Mouse (Mus musculus) urinary bladder, postnatal 10 days (tissue): ENCODE measurements around the gene Olfr959.

ENCODE experiments used
- DNase-seq: peaks from one replicate; pipeline ENCODE4 v3.0.0; 2022; ENCODE audit warnings: low spot score

Olfr959 gene

DNA sequence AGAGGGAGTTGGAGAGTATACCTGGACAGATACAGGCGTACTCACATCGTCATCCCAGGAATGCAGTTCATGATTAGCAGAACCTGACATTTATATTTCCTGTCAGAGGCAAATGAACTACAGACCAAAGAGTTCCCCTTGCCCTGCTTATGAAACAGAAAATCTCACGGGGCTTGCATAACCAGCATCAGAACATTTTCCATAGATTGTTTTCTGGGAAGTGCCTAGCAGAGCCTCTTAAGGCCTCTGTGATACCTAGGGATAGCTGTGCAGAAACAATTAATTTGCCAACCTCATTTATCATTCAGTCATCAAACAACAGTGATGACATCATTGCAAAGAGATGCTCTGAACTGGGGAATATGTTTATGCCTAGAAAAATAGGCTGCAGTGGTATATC, at the start of gene Olfr959:
Olfr959 (minus strand) TSS at position 101 of the 400 bp plus-strand sequence.
- DNase-seq, result no peak

DNA sequence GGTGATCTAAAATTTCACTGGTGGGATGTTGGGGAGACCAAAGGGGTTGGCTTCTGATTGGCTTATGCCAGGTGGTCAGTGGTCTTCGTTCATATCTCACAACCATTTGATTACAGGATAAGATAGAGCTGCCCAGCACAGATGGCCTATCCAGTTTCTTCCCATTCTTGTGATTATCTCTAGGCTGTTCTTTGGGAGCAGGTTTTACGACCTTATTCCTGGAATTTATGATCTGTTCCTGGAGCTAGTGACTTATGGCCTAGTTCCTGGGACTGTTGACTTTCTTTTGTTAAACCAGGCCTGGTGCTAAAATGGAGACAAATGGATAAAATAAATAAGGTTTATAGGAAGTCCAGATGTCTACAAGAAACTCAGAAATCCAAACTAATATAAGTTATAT, 49.3 kb upstream of the Olfr959 start:
- no peak for DNase-seq

DNA sequence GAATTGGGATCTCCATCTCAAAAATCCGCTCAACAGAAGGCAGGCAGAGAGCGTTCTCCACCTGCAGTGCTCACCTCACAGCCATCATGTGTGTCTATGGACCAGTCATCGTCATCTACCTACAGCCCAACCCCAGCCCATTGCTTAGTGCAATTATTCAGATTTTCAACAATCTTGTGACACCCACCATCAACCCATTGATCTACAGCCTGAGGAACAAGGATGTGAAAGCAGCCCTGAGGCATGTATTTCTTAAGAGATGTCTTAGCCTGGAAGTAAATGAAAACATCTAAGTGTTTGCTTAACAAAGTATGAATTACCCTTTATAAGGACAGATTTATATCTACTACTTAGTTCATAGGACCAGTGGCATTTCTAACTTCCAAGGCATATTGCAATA, 48.4 kb upstream of the Olfr959 start:
- DNase-seq, result no peak

DNA sequence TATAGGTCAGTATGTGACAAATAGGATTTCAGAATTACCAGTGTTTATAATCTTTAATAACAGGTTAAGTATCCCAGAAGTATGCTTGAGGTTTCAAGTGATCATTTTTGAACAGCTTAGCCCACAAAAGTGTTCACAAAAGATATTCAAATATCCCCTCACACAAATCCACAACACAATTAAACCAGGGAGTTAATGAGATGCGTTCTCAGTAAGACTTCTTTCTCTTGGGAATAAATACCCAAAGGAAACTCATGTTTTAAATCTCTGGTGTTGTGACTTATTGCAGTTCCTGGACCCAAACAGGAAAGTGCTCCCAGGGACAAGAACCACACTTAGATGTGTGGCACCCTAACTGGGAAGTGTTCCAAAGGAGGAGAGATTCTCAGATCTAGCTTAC, 45.7 kb upstream of the Olfr959 start, which contains the start of gene Olfr960:
Olfr960 (plus strand) TSS at position 301 of the 400 bp plus-strand sequence.
- DNase-seq, result no peak

DNA sequence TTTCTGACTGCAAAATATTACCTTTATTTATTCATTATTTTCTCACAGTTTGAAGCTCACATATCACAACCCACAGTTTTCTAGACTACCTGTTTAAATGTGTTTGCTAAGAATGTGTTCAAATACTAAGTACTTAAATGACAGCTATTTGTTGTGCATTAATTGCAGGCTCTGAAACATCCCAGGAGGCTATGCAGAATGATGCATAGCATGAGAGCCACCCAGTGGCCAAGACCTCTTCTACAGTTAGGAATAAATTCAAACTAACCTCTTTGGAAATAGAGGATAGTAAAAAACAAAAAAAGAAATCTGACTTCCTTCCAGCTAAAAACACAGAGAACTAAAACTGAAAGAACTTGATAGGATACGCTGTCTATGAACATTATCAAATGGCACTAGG, 36.6 kb upstream of the Olfr959 start:
- DNase-seq, result no peak

DNA sequence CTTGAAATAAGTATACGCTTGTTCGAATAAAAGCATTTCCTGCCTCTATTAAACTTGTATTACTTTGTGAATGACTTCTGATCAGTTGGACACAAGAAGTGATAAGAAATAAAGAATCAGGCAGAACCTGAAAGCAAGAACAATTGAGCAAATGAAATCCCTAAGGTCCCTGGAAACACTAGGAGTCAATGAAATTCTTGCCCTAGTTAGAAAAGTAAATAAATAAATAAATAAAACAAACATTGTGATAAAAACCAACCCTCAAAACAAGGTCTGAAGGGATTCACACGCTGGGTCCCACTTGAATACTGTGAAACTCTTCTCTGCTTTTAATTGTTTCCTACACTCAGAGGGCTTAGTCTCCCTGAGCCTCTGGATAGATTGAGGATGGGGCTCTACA, 35.0 kb upstream of the Olfr959 start, which contains the start of gene Olfr148:
Olfr148 (plus strand) TSS at position 301 of the 400 bp plus-strand sequence.
- no peak for DNase-seq

DNA sequence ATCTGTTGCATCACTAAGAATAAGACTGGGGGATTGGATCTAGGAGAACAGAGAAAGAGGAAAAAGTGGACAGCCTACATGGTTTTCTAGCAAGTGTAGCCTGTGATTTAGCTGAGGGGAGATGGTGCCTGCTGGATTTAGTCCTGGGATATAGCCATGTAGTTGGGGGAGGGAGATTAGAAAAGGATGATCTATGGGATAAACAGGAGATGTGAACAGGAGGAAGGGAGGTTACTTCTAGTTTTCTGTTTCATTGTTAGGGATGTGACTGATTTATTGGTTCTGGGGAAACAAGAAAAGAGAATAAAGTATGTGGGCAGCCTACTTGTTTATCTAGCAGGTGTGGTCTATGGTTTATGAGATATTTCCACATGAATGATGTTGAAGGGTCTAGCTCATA, 33.1 kb upstream of the Olfr959 start:
- no peak for DNase-seq

DNA sequence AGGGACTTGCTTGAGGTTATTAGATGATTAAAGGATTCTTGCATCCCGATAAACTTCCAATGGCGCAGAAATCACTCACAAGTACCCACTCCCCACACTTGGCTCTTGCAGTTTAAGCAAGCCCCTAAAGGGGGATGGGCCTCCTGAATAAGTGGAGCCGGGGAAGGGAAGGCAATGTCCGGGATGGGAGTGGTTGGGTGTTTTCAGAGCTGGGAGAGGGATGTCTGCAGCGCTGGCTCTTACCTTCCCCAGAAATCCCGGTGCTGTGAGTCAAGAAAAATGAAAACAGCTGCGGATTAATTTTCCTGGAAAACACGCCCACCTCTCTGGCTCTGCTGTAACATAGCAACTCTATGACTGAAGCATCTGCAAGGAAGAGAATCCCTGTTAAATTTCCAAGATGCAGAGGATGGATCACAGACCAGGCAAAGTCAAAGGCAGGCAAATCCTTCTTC, 28.7 kb upstream of the Olfr959 start, which contains the start of gene AW551984:
AW551984 (minus strand) TSS at position 405 of the 455 bp plus-strand sequence.
- DNase-seq, result no peak

DNA sequence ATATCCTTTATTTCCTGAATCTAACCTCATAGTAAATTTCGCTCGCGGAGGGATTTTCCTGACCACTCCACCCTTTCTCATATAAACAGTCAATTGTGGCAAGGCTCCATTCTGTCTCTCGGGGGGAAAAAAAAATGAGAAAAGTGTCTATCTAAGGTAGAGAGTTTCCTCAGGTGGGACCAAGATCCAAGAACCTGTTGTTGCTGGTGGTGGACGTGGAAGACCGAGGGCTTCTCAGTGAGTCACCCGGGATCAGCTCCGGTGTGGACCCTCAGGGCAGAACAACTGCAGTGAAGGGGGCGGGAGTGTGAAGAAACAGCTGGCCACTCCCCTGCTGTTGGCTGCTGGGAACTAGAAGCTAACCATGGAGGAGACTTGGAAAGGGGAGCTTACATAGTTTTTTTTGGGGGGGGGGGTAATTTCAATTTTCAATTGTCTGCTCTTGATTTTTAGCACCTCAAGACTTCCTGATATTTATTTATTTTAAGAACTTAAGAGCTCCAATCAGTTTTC, 28.0 kb upstream of the Olfr959 start:
- DNase-seq, result no peak

DNA sequence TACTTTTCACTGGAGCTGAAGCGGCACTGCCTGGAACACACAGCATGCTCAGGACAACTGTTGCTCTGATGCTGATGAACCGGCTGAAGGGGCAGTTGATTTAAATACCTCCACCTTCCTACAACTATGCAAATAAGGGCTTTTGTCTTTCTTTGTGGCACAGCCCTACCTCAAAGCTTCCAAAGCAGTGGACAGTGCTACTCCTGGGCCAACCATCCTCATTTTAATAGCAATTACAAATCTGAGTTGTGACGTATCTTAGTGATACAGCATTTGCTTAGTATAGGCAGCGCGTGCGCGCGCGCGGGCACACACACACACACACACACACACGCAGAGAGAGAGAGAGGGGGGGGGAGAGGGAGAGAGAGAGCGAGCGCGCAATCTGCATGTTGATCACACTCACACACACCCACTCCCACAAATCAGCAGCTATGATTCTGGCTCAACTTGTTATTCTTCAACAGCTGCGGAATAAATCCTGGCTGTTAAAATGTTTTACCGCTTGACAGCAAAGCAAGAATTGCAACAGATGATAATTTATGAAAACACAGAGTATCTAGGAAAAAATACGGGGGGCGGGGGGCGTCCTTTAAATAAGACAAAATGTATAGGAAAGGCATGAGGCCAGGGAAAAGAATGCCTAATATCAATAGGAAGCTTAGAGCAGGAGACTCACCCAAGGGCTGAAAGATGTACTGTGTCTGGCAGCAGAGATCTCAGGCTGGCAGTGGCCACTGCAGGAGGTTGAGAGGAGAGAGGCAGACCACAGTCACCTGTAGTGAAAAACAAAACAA, 27.4 kb upstream of the Olfr959 start:
- DNase-seq, result no peak

DNA sequence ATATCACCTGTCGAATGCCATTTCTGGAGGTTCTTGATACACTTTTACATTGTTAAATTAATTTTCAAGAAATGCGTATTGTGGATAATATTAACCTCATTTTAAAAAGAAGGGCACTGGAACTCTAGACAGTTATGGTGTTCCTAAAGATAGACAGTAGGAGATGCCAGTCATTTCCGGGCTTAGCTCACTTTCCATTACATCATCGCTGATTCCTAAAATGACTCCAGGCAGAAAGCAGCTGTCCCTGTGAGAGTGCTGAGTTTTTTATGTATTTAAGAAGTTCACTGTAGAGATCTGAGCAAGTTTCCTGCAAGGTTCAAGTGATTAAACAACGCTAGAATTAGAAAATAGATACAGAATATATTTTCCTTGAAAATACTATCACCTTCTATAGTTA, 1.7 kb upstream of the Olfr959 start:
- DNase-seq, result no peak

DNA sequence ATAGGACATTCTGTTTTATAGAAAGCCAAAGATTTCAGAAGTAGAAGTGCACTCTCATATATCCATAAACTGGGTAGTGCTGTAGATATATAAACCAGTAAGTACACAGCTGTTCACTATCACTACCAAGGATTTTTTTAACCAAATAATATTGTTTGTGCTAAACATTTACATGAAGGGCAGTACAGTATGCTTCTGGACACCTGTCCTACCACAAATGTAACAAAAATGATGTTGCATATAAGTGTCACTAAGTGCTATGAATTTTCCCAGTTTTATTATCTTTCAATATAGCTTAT, 17.1 kb downstream of the Olfr959 start:
- DNase-seq, result no peak

DNA sequence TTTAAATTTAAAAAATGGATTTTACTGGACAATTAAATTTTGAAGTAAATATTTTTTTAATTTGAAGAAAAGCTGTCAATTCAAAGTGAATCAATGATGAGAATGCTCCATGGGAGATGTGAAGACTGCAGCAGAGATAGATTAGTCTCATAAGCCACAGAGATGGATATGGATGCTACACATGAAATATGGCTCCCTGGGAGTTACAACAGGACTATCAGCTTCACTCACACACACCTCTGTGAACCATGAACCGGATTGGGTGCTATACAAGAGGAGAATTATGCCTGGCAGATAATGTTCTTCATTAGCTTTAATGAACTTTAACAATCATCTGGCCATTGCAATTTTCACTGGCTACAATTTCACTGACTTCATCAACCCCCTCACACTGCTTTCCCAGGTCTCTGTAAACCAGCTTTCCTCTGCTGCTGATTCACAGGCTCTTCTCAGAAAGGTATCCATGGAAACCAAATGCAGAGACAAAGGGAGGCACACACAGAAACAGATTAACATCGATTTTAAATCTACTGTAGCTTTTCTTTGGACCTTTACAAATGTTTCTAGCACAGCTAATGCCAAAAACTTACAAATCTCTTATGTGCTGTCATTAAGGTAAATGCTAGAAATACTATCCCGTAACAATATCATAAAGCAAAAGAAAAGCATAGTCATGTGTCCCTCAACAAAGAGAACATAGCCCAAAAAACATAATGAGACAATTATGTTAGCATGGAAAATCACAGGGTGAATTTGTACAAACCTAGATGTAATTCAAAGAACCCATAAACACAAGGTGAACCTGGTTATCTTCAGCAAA, 17.6 kb downstream of the Olfr959 start:
- DNase-seq, result no peak

DNA sequence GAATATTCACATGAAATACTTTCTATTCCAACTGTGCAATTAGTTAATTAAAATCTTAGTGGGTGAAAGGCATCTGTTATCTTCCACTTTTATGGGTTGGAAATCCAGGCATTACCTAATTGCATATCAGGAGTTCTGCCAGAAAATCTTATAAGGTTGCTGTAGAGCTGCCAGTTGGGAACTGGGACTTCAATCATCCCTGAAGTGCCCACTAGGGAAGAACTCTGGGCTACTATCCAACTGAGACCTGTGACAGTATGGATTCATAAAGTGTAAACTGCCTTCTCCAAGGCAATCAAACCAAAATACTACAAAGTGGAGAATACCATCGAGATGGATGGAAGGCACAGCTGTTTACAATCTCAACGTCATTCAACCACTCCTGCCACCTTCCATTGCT, 21.4 kb downstream of the Olfr959 start, which contains the start of gene Olfr958:
Olfr958 (minus strand) TSS at position 109 of the 400 bp plus-strand sequence.
- DNase-seq, result no peak

DNA sequence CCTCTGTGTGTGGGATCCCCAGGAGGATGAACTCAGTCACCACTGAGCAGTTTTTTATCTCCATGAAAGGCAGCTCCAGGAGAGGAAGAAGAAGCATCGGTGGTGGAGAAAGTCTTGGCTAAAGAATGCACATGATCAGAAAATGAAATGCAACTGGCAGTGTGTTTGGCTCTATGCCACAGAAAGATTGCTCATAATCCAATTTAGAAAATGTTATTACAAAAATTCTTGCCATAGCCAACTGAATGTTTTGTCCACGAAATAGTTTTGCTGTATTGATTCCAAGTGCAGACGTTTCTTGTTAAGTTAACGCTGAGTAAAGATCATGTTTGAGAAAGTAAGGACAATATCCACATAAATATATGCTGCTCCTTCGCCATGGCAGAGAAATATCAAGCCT, 24.6 kb downstream of the Olfr959 start:
- no peak for DNase-seq

DNA sequence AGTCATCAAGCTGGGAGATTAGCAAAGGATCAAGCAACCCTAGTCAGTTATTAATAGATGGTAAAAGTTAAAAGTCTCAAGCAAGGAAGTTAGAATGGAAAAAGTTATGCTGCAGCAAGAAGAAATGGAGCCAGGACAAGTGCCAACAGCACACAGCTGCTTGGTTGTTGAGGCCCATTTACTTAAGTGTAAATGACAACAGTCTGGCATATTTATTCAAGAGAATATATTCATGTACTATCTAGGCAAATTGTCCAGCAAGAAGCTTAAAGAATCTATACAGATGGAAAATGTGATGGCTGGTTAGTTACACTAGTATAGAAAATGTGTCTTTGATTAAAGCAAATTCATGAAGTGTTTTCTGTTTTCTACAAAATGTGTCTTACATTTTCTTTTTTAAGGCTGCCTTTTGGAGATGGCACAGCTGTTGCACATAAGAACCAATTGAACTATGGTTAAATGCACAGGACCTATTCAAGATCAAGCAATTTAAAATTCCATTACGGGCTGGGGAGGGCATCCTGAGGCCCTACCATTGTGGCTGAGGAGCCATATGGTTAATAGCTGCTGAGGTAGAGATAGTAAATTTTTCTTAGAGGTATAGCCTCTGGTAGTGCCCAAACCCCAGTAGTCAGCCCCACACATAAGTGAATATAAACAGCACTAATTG, 51.6 kb downstream of the Olfr959 start:
- no peak for DNase-seq
